24 mouse cellular contexts compared by ENCODE assay signal in genomic region chr10:94313146-94313545, GRCm38 (mm10). TPM values are rescaled to one million over a fixed set of nuclear protein-coding genes. Genes with fewer than 3 reads are reported as not detected.
DNase-seq lines count a peak whose midpoint lies in the region; ATAC-seq and TF ChIP-seq lines count a peak whose summit lies in the region.
"Had no signal": no experiment of that assay in that cellular context is flagged by ENCODE, and none has a peak within 500 bp of the region (broad histone marks: within the 10 kb centered on the region; RNA-seq: fewer than 3 reads in every experiment).

No protein-coding gene starts in this region.

- dilution Hi-C loops in CH12.LX (cut with MboI; ENCODE audit: extremely low pct_ligation_motif_present, extremely low pct_unique_long_range_greater_than_20kb, low sequenced_read_pairs), result no loop called here

- no peak for TF ChIP-seq POLR2A in kidney, adult 2 months (IDR thresholded peaks at IDR 0.05; ENCODE audit: low read depth, low read length)
- no peak for TF ChIP-seq POLR2A in CH12.LX (IDR thresholded peaks at IDR 0.05; ENCODE audit: low read depth, low read length)

- H3K36me3 ChIP-seq in kidney, adult 2 months (ENCODE audit: control insufficient read depth, insufficient read depth, low read length), result no peaks in the 10 kb centered on the region
- no peaks in the 10 kb centered on the region for H3K36me3 ChIP-seq in kidney, embryonic 14.5 days (ENCODE audit: control insufficient read depth, insufficient read depth, low read length)
- no peaks in the 10 kb centered on the region for H3K36me3 ChIP-seq in CH12.LX (replicated peaks in 1 of 2; ENCODE audit: control insufficient read depth in 1 of 2, insufficient read depth in 1 of 2, low read length in 1 of 2)
- H3K36me3 ChIP-seq: embryonic facial prominence, embryonic 13.5 days; G1E; neural tube, embryonic 12.5 days had no signal

- 54% methylated on average over 4 of the region's 4 CpGs for WGBS in kidney, adult 2 months
- WGBS in kidney, embryonic 14.5 days, result 79% methylated on average over 4 of the region's 4 CpGs

- no peak overlapping the region for H3K9ac ChIP-seq in kidney, embryonic 14.5 days (ENCODE audit: low read depth, low read length)
- peak overlapping the region; percentile 71; the same call in 1 of the 2 replicates for H3K9ac ChIP-seq in CH12.LX (ENCODE audit: insufficient read depth, low read depth)
- H3K9ac ChIP-seq: neural tube, embryonic 12.5 days had no signal

- TF ChIP-seq EP300 in CH12.LX (IDR thresholded peaks at IDR 0.05; ENCODE audit: low read length), result no peak

- peak; percentile 53 for DNase-seq in heart, adult 11 months
- no peak for DNase-seq in heart, postnatal 4 days
- peak; percentile 78 for DNase-seq in kidney, adult 2 months
- DNase-seq in CH12.LX (ENCODE audit: extremely low read depth), result no peak
- DNase-seq in kidney, postnatal 14 days, result peak; percentile 59
- no peak for DNase-seq in thymus, postnatal 10 days (ENCODE audit: low spot score in 2 of 2)
- DNase-seq: adrenal gland, postnatal 25 days; cerebellum, adult 11 months; gastrocnemius, postnatal 36 days; layer of hippocampus, adult 9-11 months; lung, adult 18-20 months had no signal

- no peaks in the 10 kb centered on the region; the same call in 1 of the 2 replicates for H3K79me2 ChIP-seq in CH12.LX (replicated peaks; ENCODE audit: control insufficient read depth, extremely low read depth, insufficient read depth, poor library complexity, severe bottlenecking)

- H3K4me1 ChIP-seq in kidney, adult 2 months (ENCODE audit: control insufficient read depth, insufficient read depth, low read length), result no peaks in the 10 kb centered on the region
- no peaks in the 10 kb centered on the region for H3K4me1 ChIP-seq in kidney, embryonic 14.5 days (ENCODE audit: control insufficient read depth, insufficient read depth, low read length)
- H3K4me1 ChIP-seq in CH12.LX (ENCODE audit: control insufficient read depth in 1 of 2, insufficient read depth in 2 of 2), result peaks cover 10 to 17% of the 10 kb centered on the region in 2 experiments

- no peak for ATAC-seq in kidney, embryonic 14.5 days (ENCODE audit: low FRiP score, low TSS enrichment)
- ATAC-seq: activated CD4-positive, CD25-positive, alpha-beta regulatory T cell, adult 4 months; CD4-positive, CD25-positive, alpha-beta regulatory T cell, adult 4 months had no signal

- TF ChIP-seq RAD21 in CH12.LX (IDR thresholded peaks at IDR 0.05; ENCODE audit: low read depth, low read length), result no peak

- peak overlapping the region; percentile 88; the same call in 1 of the 2 replicates for H3K27ac ChIP-seq in kidney, adult 2 months (ENCODE audit: insufficient read depth, low read depth, low read length)
- H3K27ac ChIP-seq in kidney, embryonic 14.5 days (ENCODE audit: low read depth, low read length), result no peak overlapping the region
- no peak overlapping the region for H3K27ac ChIP-seq in CH12.LX (ENCODE audit: insufficient read depth, low read depth)
- H3K27ac ChIP-seq: embryonic facial prominence, embryonic 13.5 days; neural tube, embryonic 12.5 days had no signal

- in situ Hi-C loops in CH12.LX (cut with MboI; ENCODE audit: low pct_ligation_motif_present, low pct_unique_long_range_greater_than_20kb, low sequenced_read_pairs), result no loop called here

- H3K4me3 ChIP-seq in kidney, adult 2 months (ENCODE audit: insufficient read depth, low read depth, low read length), result no peak overlapping the region
- no peak overlapping the region for H3K4me3 ChIP-seq in kidney, embryonic 14.5 days (ENCODE audit: low read length)
- H3K4me3 ChIP-seq in CH12.LX (replicated peaks in 1 of 3; ENCODE audit: low read depth in 2 of 3, low read length in 2 of 3, poor library complexity in 1 of 3), result peak overlapping the region in 1 of 3 experiments; percentile 11

- H3K27me3 ChIP-seq in kidney, adult 2 months (replicated peaks; ENCODE audit: control insufficient read depth, insufficient read depth, low read length), result no peaks in the 10 kb centered on the region
- H3K27me3 ChIP-seq in kidney, embryonic 14.5 days (ENCODE audit: control insufficient read depth, insufficient read depth, low read length), result peaks cover 18% of the 10 kb centered on the region; the same call in 1 of the 2 replicates
- no peaks in the 10 kb centered on the region for H3K27me3 ChIP-seq in CH12.LX (replicated peaks)
- H3K27me3 ChIP-seq: neural tube, embryonic 12.5 days had no signal

- no peak for TF ChIP-seq CTCF in kidney, adult 2 months (conservative IDR thresholded peaks at IDR 0.05; ENCODE audit: insufficient read depth, insufficient read length, low read depth, low read length)
- TF ChIP-seq CTCF in CH12.LX (conservative IDR thresholded peaks at IDR 0.05 in 1 of 2, IDR thresholded peaks at IDR 0.05 in 1 of 2; ENCODE audit: low read depth in 2 of 2, low read length in 2 of 2), result no peak

- H3K9me3 ChIP-seq in kidney, embryonic 14.5 days (ENCODE audit: control insufficient read depth, low read length), result no peaks in the 10 kb centered on the region
- H3K9me3 ChIP-seq in CH12.LX (replicated peaks; ENCODE audit: low read length), result no peaks in the 10 kb centered on the region
- H3K9me3 ChIP-seq: embryonic facial prominence, embryonic 13.5 days; G1E had no signal

- no peak overlapping the region for H3K4me2 ChIP-seq in kidney, embryonic 14.5 days (replicated peaks; ENCODE audit: low read depth, low read length)
- peak overlapping the region; percentile 70 for H3K4me2 ChIP-seq in CH12.LX (ENCODE audit: insufficient read depth, low read depth, poor library complexity, severe bottlenecking)

TF ChIP-seq in CH12.LX, 34 proteins besides CTCF, POLR2A, EP300 and RAD21:
- TF ChIP-seq SMC3 (IDR thresholded peaks at IDR 0.05; ENCODE audit: low read depth, low read length), result no peak
- TF ChIP-seq PAX5 (IDR thresholded peaks at IDR 0.05; ENCODE audit: low read length), result no peak
- no peak for TF ChIP-seq MAFK (IDR thresholded peaks at IDR 0.05; ENCODE audit: insufficient replicate concordance, low read length)
- no peak for TF ChIP-seq HCFC1 (IDR thresholded peaks at IDR 0.05; ENCODE audit: low read depth, low read length)
- no peak for TF ChIP-seq TBP (conservative IDR thresholded peaks at IDR 0.05; ENCODE audit: low read depth, low read length)
- TF ChIP-seq GABPA (IDR thresholded peaks at IDR 0.05; ENCODE audit: insufficient replicate concordance, low read depth, low read length), result no peak
- TF ChIP-seq ZC3H11A (IDR thresholded peaks at IDR 0.05; ENCODE audit: low read depth, low read length), result no peak

RNA-seq across cellular contexts. Expression of gene Tmcc3, which starts 1.4 kb away (rescaled TPM):
- total RNA-seq in heart, postnatal 4 days (2021), result 10 to 100 TPM; 23.8 to 25.0 TPM
- 11.2 and 11.3 TPM in 2 replicates for polyA plus RNA-seq in kidney, adult 2 months (2012; rRNA removed)
- polyA plus RNA-seq in kidney, embryonic 14.5 days (2014; fragmentation: Nextera tagmentation; extraction: Ambion mirVana), result 4.0 and 7.2 TPM in 2 replicates
- total RNA-seq in CH12.LX (2012; rRNA removed) (23.3 and 30.1 TPM in 2 replicates), CH12.LX (2014; rRNA removed) (11.3 and 11.4 TPM in 2 replicates)
- 21.3 and 23.1 TPM in 2 replicates for polyA plus RNA-seq in CH12.LX (2012; ENCODE audit: insufficient read length, low read depth)

RNA-seq across cellular contexts. Expression of gene Gm4792, which starts 14.6 kb away (rescaled TPM):
- total RNA-seq in heart, postnatal 4 days (2021), result not detected
- polyA plus RNA-seq in kidney, adult 2 months (2012; rRNA removed), result not detected in 2 replicates
- not detected in 2 replicates for polyA plus RNA-seq in kidney, embryonic 14.5 days (2014; fragmentation: Nextera tagmentation; extraction: Ambion mirVana)
- total RNA-seq in CH12.LX (2012; rRNA removed), result not detected in 2 replicates
- not detected in 2 replicates for total RNA-seq in CH12.LX (2014; rRNA removed)
- not detected in 2 replicates for polyA plus RNA-seq in CH12.LX (2012; ENCODE audit: insufficient read length, low read depth)
- total RNA-seq: adrenal gland, postnatal 25 days; G1E; gastrocnemius, postnatal 36 days; megakaryocyte, adult 5-6 weeks; monocyte, adult 5-6 weeks had no signal
- polyA plus RNA-seq: activated CD4-positive, CD25-positive, alpha-beta regulatory T cell, adult 4 months; CD4-positive, CD25-positive, alpha-beta regulatory T cell, adult 4 months; embryonic facial prominence, embryonic 13.5 days; forebrain, embryonic 16.5 days; G1E; limb, embryonic 11.5 days; liver, embryonic 11.5 days; small intestine, adult 2 months; testis, adult 2 months had no signal

Comparison
In these comparisons a context has a peak if more than half of its experiments do, and no peak if none do; other contexts are left out.
1. DNase-seq: peak in heart, adult 11 months (single experiment), kidney, adult 2 months (single experiment) and kidney, postnatal 14 days (single experiment); none in heart, postnatal 4 days (single experiment), CH12.LX (single experiment) and thymus, postnatal 10 days (0 of 2).